Mouse (Mus musculus) forebrain, embryonic 14.5 days (tissue): ENCODE measurements around the gene Aff3. TPM values are rescaled to one million over a fixed set of nuclear protein-coding genes. Genes with fewer than 3 reads are reported as not detected.

Experiments
- ATAC-seq: fragments of 200-750 bp; cut with Nextera tagmentation; 2 replicates; pipeline ENCODE4 v1.8.0; 2017; ENCODE audit warnings: mild to moderate bottlenecking, moderate library complexity
- DNase-seq: peaks from one replicate; pipeline ENCODE4 v3.0.0-alpha.2; 2015; ENCODE audit warnings: low spot score
- H3K27ac ChIP-seq: fragments of 300-500 bp; sonication (generic); 2 replicates; pipeline ENCODE4 v1.5.1; 2014; ENCODE audit warnings: low read depth, mild to moderate bottlenecking, control low read depth, low read length, moderate library complexity
- H3K27me3 ChIP-seq: fragments of 300-500 bp; sonication (generic); replicated peaks from 2 replicates; pipeline ENCODE4 v1.6.1; 2014; ENCODE audit warnings: low read length, control low read depth, mixed read lengths; ENCODE audit not compliant: control insufficient read depth, insufficient read depth
- H3K36me3 ChIP-seq: fragments of 300-500 bp; sonication (generic); 2 replicates; pipeline ENCODE4 v1.6.1; 2014; ENCODE audit warnings: low read length, control low read depth; ENCODE audit not compliant: control insufficient read depth, insufficient read depth
- H3K4me1 ChIP-seq: fragments of 300-500 bp; sonication (generic); 2 replicates; pipeline ENCODE4 v1.6.1; 2014; ENCODE audit warnings: antibody characterized with exemption, low read length, control low read depth; ENCODE audit not compliant: control insufficient read depth, insufficient read depth
- H3K4me2 ChIP-seq: fragments of 300-500 bp; sonication (generic); 2 replicates; pipeline ENCODE4 v1.6.1; 2014; ENCODE audit warnings: mild to moderate bottlenecking, control low read depth, low read length
- H3K4me3 ChIP-seq: fragments of 300-500 bp; sonication (generic); 2 replicates; pipeline ENCODE4 v1.5.1; 2014; ENCODE audit warnings: low read depth, low read length, control low read depth
- H3K9ac ChIP-seq: fragments of 300-500 bp; sonication (generic); 2 replicates; pipeline ENCODE4 v1.6.1; 2014; ENCODE audit warnings: mild to moderate bottlenecking, low read length, control low read depth, moderate library complexity
- H3K9me3 ChIP-seq: fragments of 300-500 bp; sonication (generic); replicated peaks from 2 replicates; pipeline ENCODE4 v1.6.1; 2016; ENCODE audit warnings: low read length, control low read depth, mixed read lengths; ENCODE audit not compliant: control insufficient read depth
- WGBS: fragments of 180-500 bp; shearing (Covaris S2); extraction: QIAGEN DNeasy Blood & Tissue Kit; methylation state at CpG from one replicate; pipeline ENCODE4 v1.1.7; 2014; 5-methylcytosine and 5-hydroxymethylcytosine counted together
- polyA plus RNA-seq: library from polyadenylated mRNA; unstranded; fragments of >200 nt; fragmentation: Nextera tagmentation; extraction: Ambion mirVana; gene quantifications from 2 replicates; pipeline ENCODE4 v1.2.1, GENCODE M21; 2014

Aff3 gene
- 15.5 TPM in 2 replicates for polyA plus RNA-seq

GRCm38 (mm10) chr1:38664777-38665176 lies at the start of gene Aff3:
Aff3 (minus strand) TSS chr1:38664955.
- DNase-seq (no peak), ATAC-seq (no peak)
- Histone ChIP-seq H3K4me1 (no peaks in the 10 kb centered on the region), H3K4me3 (no peak within 1 kb of the TSS), H3K9me3 (no peaks in the 10 kb centered on the region), H3K4me2 (no peak within 1 kb of the TSS), H3K27me3 (no peaks in the 10 kb centered on the region), H3K36me3 (no peaks in the 10 kb centered on the region), H3K9ac (no peak within 1 kb of the TSS), H3K27ac (no peak within 1 kb of the TSS)
- WGBS, result 94% methylated on average over 13 of the region's 13 CpGs

GRCm38 (mm10) chr1:38700646-38701045 lies 35.9 kb upstream of the Aff3 start:
- 74% methylated on average over 6 of the region's 6 CpGs for whole genome bisulfite sequencing

GRCm38 (mm10) chr1:38699244-38699643 lies 34.5 kb upstream of the Aff3 start:
- DNase-seq (no peak), ATAC-seq (no peak)
- Histone ChIP-seq H3K36me3 (no peaks in the 10 kb centered on the region), H3K4me1 (0 out of 2 replicates have a peak, but pooled peaks cover 4% of the 10 kb centered on the region), H3K9me3 (no peaks in the 10 kb centered on the region), H3K4me2 (no peak overlapping the region), H3K27me3 (no peaks in the 10 kb centered on the region), H3K4me3 (no peak overlapping the region), H3K9ac (no peak overlapping the region), H3K27ac (no peak overlapping the region)
- WGBS, result 92% methylated on average over 10 of the region's 10 CpGs

More at GRCm38 (mm10) chr1:38700646-38701045, 35.9 kb upstream of the Aff3 start:
- H3K27me3 ChIP-seq, result no peaks in the 10 kb centered on the region
- H3K4me2 ChIP-seq, result no peak overlapping the region
- H3K27ac ChIP-seq, result no peak overlapping the region
- H3K9me3 ChIP-seq, result no peaks in the 10 kb centered on the region
- no peaks in the 10 kb centered on the region for H3K36me3 ChIP-seq
- ATAC-seq (no peak), DNase-seq (no peak)
- H3K4me3 ChIP-seq, result no peak overlapping the region
- 0 out of 2 replicates have a peak, but pooled peaks cover 4% of the 10 kb centered on the region for H3K4me1 ChIP-seq
- no peak overlapping the region for H3K9ac ChIP-seq

GRCm38 (mm10) chr1:38695812-38696681 lies 31.3 kb upstream of the Aff3 start:
- Histone ChIP-seq H3K36me3 (no peaks in the 10 kb centered on the region), H3K9ac (no peak overlapping the region), H3K4me1 (0 out of 2 replicates have a peak, but pooled peaks cover 4% of the 10 kb centered on the region), H3K27me3 (no peaks in the 10 kb centered on the region), H3K27ac (no peak overlapping the region), H3K9me3 (no peaks in the 10 kb centered on the region), H3K4me2 (no peak overlapping the region), H3K4me3 (no peak overlapping the region)
- ATAC-seq (peak; percentile 52), DNase-seq (peak; percentile 70)
- WGBS, result 28% methylated on average over 15 of the region's 15 CpGs

- H3K4me1 ChIP-seq, result 0 out of 2 replicates have a peak, but pooled peaks cover 4% of the 10 kb centered on the region
- WGBS, result 77% methylated on average over 2 of the region's 2 CpGs
- no peaks in the 10 kb centered on the region for H3K27me3 ChIP-seq
- no peaks in the 10 kb centered on the region for H3K36me3 ChIP-seq
- DNase-seq, result no peak
- no peak overlapping the region for H3K4me3 ChIP-seq
- no peak overlapping the region for H3K27ac ChIP-seq
- no peaks in the 10 kb centered on the region for H3K9me3 ChIP-seq
- H3K4me2 ChIP-seq, result no peak overlapping the region
- no peak overlapping the region for H3K9ac ChIP-seq
- no peak for ATAC-seq
Measured at GRCm38 (mm10) chr1:38695089-38695811, 30.5 kb upstream of the Aff3 start.

- WGBS, result 69% methylated on average over 5 of the region's 5 CpGs
- no peak overlapping the region for H3K4me2 ChIP-seq
- H3K4me1 ChIP-seq, result 0 out of 2 replicates have a peak, but pooled peaks cover 4% of the 10 kb centered on the region
- ATAC-seq (no peak), DNase-seq (no peak)
- no peaks in the 10 kb centered on the region for H3K9me3 ChIP-seq
- no peaks in the 10 kb centered on the region for H3K27me3 ChIP-seq
- no peaks in the 10 kb centered on the region for H3K36me3 ChIP-seq
- no peak overlapping the region for H3K4me3 ChIP-seq
- no peak overlapping the region for H3K9ac ChIP-seq
- H3K27ac ChIP-seq, result no peak overlapping the region
Measured at GRCm38 (mm10) chr1:38694142-38694541, 29.4 kb upstream of the Aff3 start.

- 83% methylated on average over 6 of the region's 6 CpGs for WGBS
- Histone ChIP-seq H3K9ac (no peak overlapping the region), H3K4me2 (no peak overlapping the region), H3K4me3 (no peak overlapping the region), H3K36me3 (no peaks in the 10 kb centered on the region), H3K4me1 (no peaks in the 10 kb centered on the region), H3K9me3 (no peaks in the 10 kb centered on the region), H3K27ac (no peak overlapping the region), H3K27me3 (no peaks in the 10 kb centered on the region)
- DNase-seq, result no peak
- ATAC-seq, result no peak
Measured at GRCm38 (mm10) chr1:38690471-38690870, 25.7 kb upstream of the Aff3 start.

GRCm38 (mm10) chr1:38688216-38688615 lies 23.5 kb upstream of the Aff3 start:
- no peak for DNase-seq
- Histone ChIP-seq H3K9ac (no peak overlapping the region), H3K4me3 (no peak overlapping the region), H3K27ac (no peak overlapping the region), H3K4me2 (no peak overlapping the region), H3K4me1 (no peaks in the 10 kb centered on the region), H3K9me3 (no peaks in the 10 kb centered on the region), H3K27me3 (no peaks in the 10 kb centered on the region), H3K36me3 (no peaks in the 10 kb centered on the region)
- ATAC-seq, result no peak
- 53% methylated on average over 5 of the region's 5 CpGs for WGBS
